Mouse (Mus musculus): ENCODE results near the gene Clec4d. TPM values are rescaled to one million over a fixed set of nuclear protein-coding genes. Genes with fewer than 3 reads are reported as not detected.

Clec4d gene
- polyA plus RNA-seq, 1 experiment from 2014 or later: 0.35 TPM

Other genes with a start within 250 kb of the Clec4d start
- gene Clec4b1, start 212.1 kb upstream of the Clec4d start, polyA plus RNA-seq (2015; fragmentation: Nextera tagmentation; extraction: Ambion mirVana): not detected in 2 replicates
- 2.6 and 3.4 TPM in 2 replicates for gene Clec4a2, start 155.7 kb upstream of the Clec4d start, polyA plus RNA-seq (2015; fragmentation: Nextera tagmentation; extraction: Ambion mirVana)
- not detected in 2 replicates for gene Clec4b2, start 89.2 kb upstream of the Clec4d start, polyA plus RNA-seq (2015; fragmentation: Nextera tagmentation; extraction: Ambion mirVana)
- 2.7 and 3.6 TPM in 2 replicates for gene Clec4n, start 32.3 kb upstream of the Clec4d start, polyA plus RNA-seq (2015; fragmentation: Nextera tagmentation; extraction: Ambion mirVana)
- gene Clec4e, start 27.8 kb downstream of the Clec4d start, polyA plus RNA-seq (2015; fragmentation: Nextera tagmentation; extraction: Ambion mirVana): not detected in 2 replicates
- not detected in 2 replicates for gene Vmn2r19, start 46.2 kb downstream of the Clec4d start, polyA plus RNA-seq (2015; fragmentation: Nextera tagmentation; extraction: Ambion mirVana)
- gene Vmn2r20, start 156.0 kb downstream of the Clec4d start, polyA plus RNA-seq (2015; fragmentation: Nextera tagmentation; extraction: Ambion mirVana): not detected in 2 replicates